Mouse (Mus musculus) spleen, adult 18-20 months (tissue): ENCODE data around the gene Actn4.
"Not testable (repeated sequence)": the region's sequence is repeated elsewhere in the genome, so short reads cannot be mapped to it uniquely, and the experiment has no call there.

Source experiments
- DNase-seq, 2 experiments: peaks; one replicate each; pipeline ENCODE4 v3.0.0; 2022; ENCODE audit warnings: mixed read lengths in 2 of 2

The Actn4 gene

DNA sequence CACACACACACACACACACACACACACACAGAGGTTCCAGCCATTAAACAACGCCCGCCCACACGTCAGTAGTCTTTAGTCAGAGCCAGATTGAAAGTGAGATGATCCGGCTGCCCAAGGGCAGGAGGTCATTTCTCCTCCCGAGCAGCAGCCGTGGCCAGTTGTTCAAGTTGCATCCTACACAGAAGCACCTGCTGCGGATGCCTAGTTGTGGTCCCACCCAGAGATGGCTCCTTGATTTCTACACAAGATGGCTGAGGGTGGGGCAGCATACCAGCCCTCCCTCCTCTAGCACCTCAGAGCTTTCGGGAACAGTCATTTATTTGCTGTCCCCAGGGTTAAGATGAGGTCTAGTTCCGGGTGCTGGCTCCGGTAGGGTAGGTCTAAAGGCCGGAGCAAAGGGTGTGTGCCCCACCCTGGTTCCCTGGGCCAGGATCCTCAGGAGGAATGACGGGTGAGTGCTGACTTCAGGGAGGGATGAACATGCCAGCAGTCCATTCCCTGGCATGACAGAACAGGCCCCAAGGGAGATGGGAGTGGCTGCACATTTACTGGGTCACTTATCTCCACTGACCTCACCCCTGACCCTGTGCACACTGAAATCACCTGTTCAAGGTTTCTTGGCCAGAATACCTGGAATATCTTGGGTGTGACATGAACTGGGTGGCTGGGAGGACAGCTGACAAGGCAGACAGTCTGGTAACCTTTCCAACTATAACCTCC, 7.7 kb upstream of the Actn4 start:
- DNase-seq = no peak

GRCm38 (mm10) chr7:28969271-28969670, 7.1 kb upstream of the Actn4 start:
- no peak for DNase-seq

GRCm38 (mm10) chr7:28968120-28968519, 6.0 kb upstream of the Actn4 start:
- not testable (repeated sequence) for DNase-seq

GRCm38 (mm10) chr7:28966751-28967505, 4.8 kb upstream of the Actn4 start:
- DNase-seq = no peak

DNA sequence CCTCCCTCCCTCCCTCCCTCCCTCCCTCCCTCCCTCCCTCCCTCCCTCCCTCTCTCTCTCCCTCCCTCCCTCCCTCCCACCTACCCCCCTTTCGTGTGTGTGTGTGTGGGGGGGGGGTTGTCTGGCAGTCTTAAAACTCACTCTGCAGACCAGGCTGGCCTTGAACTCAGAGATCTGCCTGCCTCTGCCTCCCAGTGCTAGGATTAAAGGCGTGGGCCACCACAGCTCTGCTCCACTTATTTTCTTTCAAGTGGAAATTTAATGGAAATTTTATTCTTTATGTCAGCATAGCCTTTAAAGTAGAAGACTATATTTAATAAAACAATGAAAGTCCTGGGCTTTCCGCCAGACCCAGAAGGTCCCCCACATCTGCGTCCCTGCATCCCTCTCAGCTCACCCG, 4.0 kb upstream of the Actn4 start:
- DNase-seq = no peak

DNA sequence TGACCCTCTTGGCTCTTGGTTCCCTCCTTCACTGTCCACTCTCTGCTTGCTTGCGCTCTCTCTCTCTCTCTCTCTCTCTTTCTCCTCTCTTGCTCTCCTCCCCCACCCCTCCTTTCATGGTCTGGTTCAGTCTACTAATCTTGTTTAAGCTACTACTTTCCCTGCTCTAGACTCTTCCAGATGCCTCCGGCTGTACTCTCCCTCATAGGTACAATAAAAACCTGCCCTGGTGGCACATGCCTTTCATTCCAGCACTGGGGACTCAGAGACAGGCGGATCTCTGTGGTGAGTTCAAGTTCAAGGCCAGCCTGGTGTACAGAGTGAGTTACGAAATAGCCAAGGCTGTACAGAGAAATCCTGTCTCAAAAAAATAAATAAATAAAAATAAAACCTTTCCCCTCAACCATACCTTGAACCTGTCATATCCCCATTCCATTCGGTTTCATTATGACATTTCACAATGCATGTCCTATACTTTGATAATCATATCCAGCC, 3.3 kb upstream of the Actn4 start:
- no peak for DNase-seq

- DNase-seq = no peak
These were observed 1.3 kb upstream of the Actn4 start for GRCm38 (mm10) chr7:28963399-28963923.

DNA sequence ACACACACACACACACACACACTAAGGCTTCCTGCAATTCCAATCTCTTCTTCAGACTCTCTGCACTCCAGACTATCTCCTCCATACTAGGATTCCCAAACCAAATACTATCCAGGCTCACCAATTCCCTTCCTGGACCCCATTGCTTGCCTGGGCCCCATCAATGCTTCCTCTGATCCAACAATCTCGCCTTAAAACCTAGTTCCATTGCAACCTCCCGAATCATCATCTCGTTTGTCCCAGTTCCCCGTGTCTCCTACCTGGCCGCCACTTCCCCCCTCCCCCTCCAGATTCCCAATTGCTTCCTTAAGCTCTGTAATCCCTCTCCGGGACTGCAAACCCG, 585 bp downstream of the Actn4 start:
- DNase-seq = no peak

- DNase-seq = no peak
These were observed 1.6 kb downstream of the Actn4 start for GRCm38 (mm10) chr7:28960354-28961046.

DNA sequence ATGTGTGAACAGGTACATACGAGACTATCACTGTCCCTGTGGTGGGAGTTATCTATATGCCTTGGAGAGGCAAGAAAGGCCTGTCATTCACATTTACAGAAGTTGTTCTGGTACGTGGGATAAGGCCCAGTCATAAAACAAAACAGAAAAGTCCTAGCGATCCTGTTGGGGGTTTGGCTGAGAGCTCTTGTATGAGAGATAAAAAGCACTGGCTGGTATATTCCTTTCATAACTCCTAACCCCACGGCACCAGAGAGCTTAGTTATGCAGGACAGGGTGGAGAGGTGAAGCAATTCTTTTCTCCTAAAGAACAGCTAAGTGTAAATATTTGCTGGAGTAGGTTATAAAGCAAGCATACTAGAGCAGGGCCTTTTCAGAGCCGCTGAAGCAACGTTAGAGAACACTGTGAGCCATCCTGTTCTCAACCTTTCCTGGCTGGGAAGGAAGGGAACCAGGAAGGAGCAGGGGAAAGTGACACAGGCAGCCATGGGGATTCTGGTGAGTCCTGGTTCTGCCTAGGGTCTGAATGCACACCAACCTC, 2.6 kb downstream of the Actn4 start:
- DNase-seq = no peak

- no peak for DNase-seq
These were observed 3.4 kb downstream of the Actn4 start for GRCm38 (mm10) chr7:28958770-28959169.

DNA sequence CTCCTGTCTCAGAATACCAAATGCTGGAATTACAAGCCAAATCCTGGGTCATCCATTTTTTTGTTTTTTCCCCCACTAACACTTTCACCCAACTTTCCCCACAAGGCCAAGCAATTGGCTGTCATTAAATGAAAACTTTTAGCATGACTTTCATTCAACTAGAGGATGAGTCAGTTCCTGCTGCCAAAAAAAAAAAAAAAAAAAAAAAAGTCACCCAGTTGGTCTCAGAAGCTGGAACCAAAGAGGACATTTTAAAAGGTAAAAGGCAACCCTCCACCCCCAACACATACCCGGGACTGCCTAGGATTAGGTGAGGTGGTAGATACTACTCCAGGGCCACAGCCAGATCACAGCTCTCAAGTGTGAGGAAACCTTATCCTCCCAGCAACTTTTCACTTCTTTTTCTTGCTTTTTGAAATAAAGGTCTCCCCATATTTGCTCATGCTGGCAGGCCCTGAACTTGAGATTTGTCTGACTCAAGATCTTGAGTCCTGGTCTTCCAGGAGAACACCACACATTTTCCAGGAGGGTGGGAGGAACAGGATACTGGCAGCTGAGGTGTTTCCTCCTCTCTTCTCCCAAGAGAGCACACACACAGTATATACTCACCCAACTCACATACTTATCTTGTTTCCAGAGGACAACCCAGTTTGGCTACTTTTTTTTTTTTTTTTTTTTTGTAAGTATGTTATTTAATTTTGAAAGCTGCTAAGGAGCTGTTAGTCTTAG, 4.0 kb downstream of the Actn4 start:
- DNase-seq = no peak

DNA sequence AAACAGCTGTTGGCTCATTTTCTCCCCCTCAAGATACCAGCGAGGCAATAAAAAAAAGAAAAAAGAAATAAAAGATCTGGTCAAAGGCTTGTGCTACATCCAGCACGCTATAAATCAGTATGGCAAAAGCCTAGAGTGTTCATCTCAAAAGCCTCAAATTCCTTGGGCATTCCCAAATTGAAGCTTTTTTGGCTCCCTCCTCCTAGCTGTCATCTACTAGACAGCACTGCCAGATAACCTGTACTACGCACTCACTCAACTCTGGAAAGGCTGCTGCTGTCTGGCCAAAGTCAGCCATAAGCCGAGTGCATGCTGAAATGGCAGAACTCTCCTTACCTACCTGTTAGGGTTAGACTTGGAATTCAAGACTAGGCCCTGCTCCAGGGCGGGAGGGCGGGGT, 4.9 kb downstream of the Actn4 start:
- no peak for DNase-seq

- no peak for DNase-seq
These were observed 5.9 kb downstream of the Actn4 start for GRCm38 (mm10) chr7:28956270-28956669.

GRCm38 (mm10) chr7:28955295-28955897, 6.7 kb downstream of the Actn4 start:
- no peak for DNase-seq

DNA sequence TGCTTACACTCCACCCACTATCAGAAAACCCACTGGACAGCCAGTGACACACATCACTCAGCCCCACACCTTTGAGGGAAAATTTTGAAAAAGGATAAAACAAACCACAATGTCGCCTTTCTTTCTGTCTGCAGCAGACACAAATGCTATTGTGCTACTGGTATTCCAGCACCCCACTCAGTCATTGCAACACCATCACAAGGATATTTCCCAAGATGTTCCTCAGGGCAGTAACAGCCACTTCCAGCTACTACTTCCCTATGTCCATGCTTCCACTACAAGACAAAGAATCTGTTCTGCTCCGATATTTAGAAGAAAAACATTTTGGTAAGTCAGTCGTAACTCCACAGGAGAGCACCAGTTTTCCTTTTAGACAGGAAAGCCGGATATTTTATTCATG, 7.4 kb downstream of the Actn4 start:
- DNase-seq = no peak

DNA sequence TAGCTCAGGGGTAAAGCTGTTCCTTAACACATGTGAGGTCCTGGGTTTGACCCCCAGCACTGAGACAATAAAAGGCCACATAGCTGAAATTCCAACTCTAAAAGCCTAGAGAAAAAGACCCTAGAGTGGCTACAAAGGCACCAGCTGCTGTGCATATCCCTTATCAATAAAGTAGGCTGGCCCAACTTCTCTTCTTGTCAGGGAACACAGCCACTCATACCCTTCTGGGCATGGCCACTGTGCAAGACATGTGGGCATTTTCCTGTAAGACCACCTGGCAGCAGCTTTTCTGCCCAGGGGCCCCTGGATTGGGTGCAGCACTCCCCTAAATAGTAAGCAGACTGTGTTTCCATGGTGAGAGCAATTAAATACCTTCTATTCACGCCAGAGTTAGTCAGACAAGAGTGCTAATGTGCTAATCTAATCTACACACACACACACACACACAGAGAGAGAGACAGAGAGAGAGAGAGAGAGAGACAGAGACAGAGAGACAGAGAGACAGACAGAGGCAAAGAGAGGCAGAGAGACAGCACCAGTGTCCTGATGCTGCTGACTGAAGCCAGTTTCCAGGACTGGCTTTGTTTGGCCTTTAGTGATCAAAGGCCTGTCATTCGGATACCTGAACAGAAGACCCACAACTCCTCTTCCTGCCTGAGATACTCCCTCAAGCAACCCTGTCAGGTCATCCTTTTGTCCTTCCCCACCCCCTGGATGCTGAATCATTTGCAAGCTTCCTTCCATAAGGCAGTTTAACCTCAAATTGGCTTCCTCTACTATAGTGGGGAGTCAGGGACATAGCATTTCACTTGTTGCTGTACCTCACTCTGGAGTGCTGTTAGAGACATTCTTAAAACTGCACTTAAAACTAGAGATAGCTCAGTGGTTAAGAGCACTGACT, 8.4 kb downstream of the Actn4 start:
- no peak for DNase-seq

DNA sequence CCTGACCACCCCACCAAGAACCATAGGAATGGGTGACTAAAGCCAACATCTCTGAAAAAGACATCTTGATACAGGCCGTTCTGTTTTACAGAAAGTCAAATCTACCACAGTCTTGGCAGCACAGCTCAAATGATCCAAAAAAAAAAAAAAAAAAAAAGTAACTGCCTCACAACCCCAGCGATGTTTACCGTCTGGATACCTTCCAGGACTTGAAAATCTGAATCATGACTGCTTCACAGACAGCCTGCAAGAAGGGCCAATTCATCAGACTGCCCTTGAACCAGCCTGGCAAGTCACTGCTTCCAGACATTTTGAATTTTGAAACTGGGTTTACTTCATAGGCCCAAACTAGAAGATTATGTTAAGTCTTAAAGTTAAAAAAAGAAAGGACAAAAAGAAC, 9.4 kb downstream of the Actn4 start:
- DNase-seq = no peak

- DNase-seq = no peak
These were observed 10.4 kb downstream of the Actn4 start for GRCm38 (mm10) chr7:28951764-28952163.

DNA sequence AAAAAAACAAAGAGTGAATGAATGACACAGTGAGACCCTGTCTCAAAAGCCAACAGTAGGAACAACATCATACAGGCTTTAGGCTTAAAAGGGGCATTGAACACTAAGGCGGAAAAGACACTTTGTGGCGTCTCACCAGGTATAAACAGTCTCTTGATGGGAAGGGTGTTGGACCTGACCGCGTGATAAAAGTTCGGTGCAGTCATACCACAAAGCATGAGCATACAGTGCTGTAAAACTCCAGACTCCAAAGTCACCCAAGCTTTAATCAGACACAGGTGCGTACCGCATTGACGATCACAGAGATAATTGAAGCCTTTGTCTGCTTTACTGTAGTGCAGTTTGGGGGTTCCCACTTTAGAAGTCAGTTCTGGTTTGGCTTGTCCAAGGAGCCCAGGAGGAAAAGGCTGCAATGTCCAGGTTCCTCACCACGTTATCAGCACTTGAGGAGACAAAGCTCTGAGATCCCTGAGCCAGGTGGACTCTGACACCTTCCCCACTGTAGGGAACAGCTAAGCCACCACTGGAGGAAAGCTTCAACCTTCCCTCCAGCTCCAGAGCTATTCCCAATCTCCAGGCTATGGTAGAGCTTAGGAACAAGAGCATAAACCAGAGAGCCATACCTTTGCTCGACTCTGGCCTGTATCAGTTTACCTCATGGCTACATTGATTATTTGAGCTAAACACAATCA, 11.6 kb downstream of the Actn4 start:
- no peak for DNase-seq
